Mouse (Mus musculus): ENCODE data around the gene Olfr572.

DNA sequence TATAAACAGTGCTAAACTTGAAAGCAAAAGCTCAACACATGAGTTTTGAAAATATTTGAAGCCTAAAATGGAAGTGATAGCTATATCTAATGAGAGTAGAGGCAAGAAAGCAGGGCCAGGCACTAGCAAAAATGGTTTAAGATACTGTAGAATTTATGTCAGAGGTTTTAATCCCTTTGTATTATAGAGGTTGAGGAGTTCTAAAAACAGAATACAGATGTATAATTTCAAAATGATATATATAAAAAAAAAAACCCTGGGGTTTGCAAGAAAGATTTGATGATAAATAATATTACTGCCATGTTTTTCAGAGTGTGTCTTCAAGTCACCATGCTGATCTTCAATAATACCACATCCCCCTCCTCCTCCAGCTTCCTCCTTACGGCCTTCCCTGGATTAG is 24.0 kb downstream of the Olfr572 start, which contains the start of gene Olfr574:
- TF ChIP-seq POLR2A (IDR thresholded peaks at IDR 0.05; ENCODE audit: control insufficient read depth, extremely low read depth, insufficient read depth, low read length, poor library complexity), result no peak
- no peak for TF ChIP-seq CTCF (IDR thresholded peaks at IDR 0.05; ENCODE audit: borderline replicate concordance, control insufficient read depth, extremely low read depth, insufficient read depth, low read length, poor library complexity)
